9 mouse cellular contexts compared by ENCODE assay signal in genomic region chr4:139086037-139086436, GRCm38 (mm10). TPM values are rescaled to one million over a fixed set of nuclear protein-coding genes. Genes with fewer than 3 reads are reported as not detected.
A peak's percentile ranks its signal among the peaks of the same experiment; 100 is the strongest.
DNase-seq lines count a peak whose midpoint lies in the region; ATAC-seq lines count a peak whose summit lies in the region.
"Had no signal": no experiment of that assay in that cellular context is flagged by ENCODE, and none has a peak within 500 bp of the region (broad histone marks: within the 10 kb centered on the region; RNA-seq: fewer than 3 reads in every experiment).

No protein-coding gene starts in this region.

- H3K4me1 ChIP-seq in heart, embryonic 12.5 days (replicated peaks) = peaks cover 20% of the 10 kb centered on the region
- peaks cover 25% of the 10 kb centered on the region for H3K4me1 ChIP-seq in hindbrain, embryonic 14.5 days (replicated peaks; ENCODE audit: control insufficient read depth, insufficient read depth, low read length)
- peaks cover 14% of the 10 kb centered on the region for H3K4me1 ChIP-seq in midbrain, embryonic 11.5 days (ENCODE audit: control insufficient read depth, insufficient read depth, low read length)

- H3K4me3 ChIP-seq in heart, embryonic 12.5 days = no peak overlapping the region
- no peak overlapping the region for H3K4me3 ChIP-seq in hindbrain, embryonic 14.5 days (replicated peaks; ENCODE audit: low read length)
- no peak overlapping the region for H3K4me3 ChIP-seq in midbrain, embryonic 11.5 days (ENCODE audit: low read depth, low read length)
- H3K4me3 ChIP-seq: myocyte had no signal

- H3K4me2 ChIP-seq in heart, embryonic 12.5 days = no peak overlapping the region
- H3K4me2 ChIP-seq in hindbrain, embryonic 14.5 days (replicated peaks) = no peak overlapping the region
- H3K4me2 ChIP-seq in midbrain, embryonic 11.5 days = no peak overlapping the region

- H3K36me3 ChIP-seq in heart, embryonic 12.5 days = no peaks in the 10 kb centered on the region
- H3K36me3 ChIP-seq in hindbrain, embryonic 14.5 days (replicated peaks; ENCODE audit: control insufficient read depth, insufficient read depth) = no peaks in the 10 kb centered on the region
- H3K36me3 ChIP-seq in midbrain, embryonic 11.5 days (ENCODE audit: control insufficient read depth, insufficient read depth, low read length) = no peaks in the 10 kb centered on the region

- no peak overlapping the region for H3K27ac ChIP-seq in heart, embryonic 12.5 days (ENCODE audit: poor library complexity, severe bottlenecking)
- no peak overlapping the region for H3K27ac ChIP-seq in hindbrain, embryonic 14.5 days
- H3K27ac ChIP-seq in midbrain, embryonic 11.5 days (ENCODE audit: low read depth, low read length) = no peak overlapping the region

- 16% methylated on average over 5 of the region's 5 CpGs for WGBS in heart, embryonic 12.5 days
- 21% methylated on average over 5 of the region's 5 CpGs for WGBS in hindbrain, embryonic 14.5 days
- 17% methylated on average over 5 of the region's 5 CpGs for WGBS in midbrain, embryonic 11.5 days

- no peak for ATAC-seq in heart, embryonic 12.5 days (ENCODE audit: insufficient number of reproducible peaks, low FRiP score)
- ATAC-seq in hindbrain, embryonic 14.5 days (ENCODE audit: low FRiP score) = 0 out of 2 replicates have a peak, but pooled peaks have one; percentile 31
- peak; percentile 40; the same call in 1 of the 2 replicates for ATAC-seq in midbrain, embryonic 11.5 days (ENCODE audit: low FRiP score)

- peak; percentile 96 for DNase-seq in heart, adult 11 months
- DNase-seq in cerebellum, adult 18-20 months = peak; percentile 80 to 87
- peak; percentile 91 for DNase-seq in forelimb bud, embryonic 11.5 days (ENCODE audit: low read depth, low spot score)
- peak; percentile 96 for DNase-seq in hindbrain, embryonic 14.5 days (ENCODE audit: low spot score)
- peak; percentile 76 to 86 for DNase-seq in layer of hippocampus, postnatal 36 days
- DNase-seq in midbrain, embryonic 11.5 days (ENCODE audit: low spot score, missing footprints) = peak; percentile 98
- DNase-seq in spleen, adult 18-20 months = peak; percentile 42 to 82

- H3K9me3 ChIP-seq in heart, embryonic 12.5 days (replicated peaks) = no peaks in the 10 kb centered on the region
- no peaks in the 10 kb centered on the region for H3K9me3 ChIP-seq in hindbrain, embryonic 14.5 days (ENCODE audit: control insufficient read depth, low read length)
- H3K9me3 ChIP-seq in midbrain, embryonic 11.5 days (ENCODE audit: control insufficient read depth, low read length) = no peaks in the 10 kb centered on the region

- no peak overlapping the region for H3K9ac ChIP-seq in heart, embryonic 12.5 days
- H3K9ac ChIP-seq in hindbrain, embryonic 14.5 days = no peak overlapping the region
- H3K9ac ChIP-seq in midbrain, embryonic 11.5 days (ENCODE audit: low read length) = no peak overlapping the region

- H3K27me3 ChIP-seq in heart, embryonic 12.5 days (replicated peaks) = peaks cover 81% of the 10 kb centered on the region
- peaks cover 16% of the 10 kb centered on the region for H3K27me3 ChIP-seq in hindbrain, embryonic 14.5 days (ENCODE audit: control insufficient read depth, insufficient read depth, low read length)
- H3K27me3 ChIP-seq in midbrain, embryonic 11.5 days (ENCODE audit: control insufficient read depth, insufficient read depth, low read length) = peaks cover 9% of the 10 kb centered on the region

RNA-seq across cellular contexts. Expression of gene Nbl1, which starts 6.8 kb away (rescaled TPM):
- polyA plus RNA-seq in heart, embryonic 12.5 days (2016; fragmentation: Nextera tagmentation; extraction: Ambion mirVana) = 10.1 and 10.6 TPM in 2 replicates
- 47.8 and 47.9 TPM in 2 replicates for polyA plus RNA-seq in hindbrain, embryonic 14.5 days (2014; fragmentation: Nextera tagmentation; extraction: Ambion mirVana)
- total RNA-seq in layer of hippocampus, postnatal 36 days (2021) = 10 to 100 TPM; 77.2 to 86.8 TPM
- 12.7 and 13.6 TPM in 2 replicates for polyA plus RNA-seq in midbrain, embryonic 11.5 days (2014; fragmentation: Nextera tagmentation; extraction: Ambion mirVana)

RNA-seq across cellular contexts. Expression of gene Htr6, which starts 10.7 kb away (rescaled TPM):
- polyA plus RNA-seq in heart, embryonic 12.5 days (2016; fragmentation: Nextera tagmentation; extraction: Ambion mirVana) = not detected in 2 replicates
- polyA plus RNA-seq in hindbrain, embryonic 14.5 days (2014; fragmentation: Nextera tagmentation; extraction: Ambion mirVana) = 0.58 and 0.65 TPM in 2 replicates
- total RNA-seq in layer of hippocampus, postnatal 36 days (2021) = 1 to 10 TPM; 6.5 to 8.8 TPM
- not detected in 2 replicates for polyA plus RNA-seq in midbrain, embryonic 11.5 days (2014; fragmentation: Nextera tagmentation; extraction: Ambion mirVana)

RNA-seq across cellular contexts. Expression of gene Minos1, which starts 44.9 kb away (rescaled TPM):
- polyA plus RNA-seq in heart, embryonic 12.5 days (2016; fragmentation: Nextera tagmentation; extraction: Ambion mirVana) = 682 and 719 TPM in 2 replicates
- polyA plus RNA-seq in hindbrain, embryonic 14.5 days (2014; fragmentation: Nextera tagmentation; extraction: Ambion mirVana) = 391 and 450 TPM in 2 replicates
- 100 to 1,000 TPM; 198 to 212 TPM for total RNA-seq in layer of hippocampus, postnatal 36 days (2021)
- 421 and 426 TPM in 2 replicates for polyA plus RNA-seq in midbrain, embryonic 11.5 days (2014; fragmentation: Nextera tagmentation; extraction: Ambion mirVana)
